Mouse (Mus musculus) forebrain, embryonic 13.5 days (tissue): Measurements from ENCODE around the gene Rtn3. TPM values are rescaled to one million over a fixed set of nuclear protein-coding genes. Genes with fewer than 3 reads are reported as not detected.
"Not testable (repeated sequence)": the region's sequence is repeated elsewhere in the genome, so short reads cannot be mapped to it uniquely, and the experiment has no call there.

ENCODE experiments used
- ATAC-seq: fragments of 200-750 bp; cut with Nextera tagmentation; 2 replicates; pipeline ENCODE4 v1.8.0; 2017
- H3K27ac ChIP-seq: fragments of 300-500 bp; sonication (generic); 2 replicates; pipeline ENCODE4 v1.5.1; 2015; ENCODE audit warnings: inconsistent platforms, mild to moderate bottlenecking, moderate library complexity
- H3K27me3 ChIP-seq: fragments of 300-500 bp; sonication (generic); 2 replicates; pipeline ENCODE4 v1.6.1; 2015; ENCODE audit warnings: mild to moderate bottlenecking, inconsistent platforms
- H3K36me3 ChIP-seq: fragments of 300-500 bp; sonication (generic); 2 replicates; pipeline ENCODE4 v1.6.1; 2015; ENCODE audit warnings: mild to moderate bottlenecking, inconsistent platforms; ENCODE audit not compliant: poor library complexity, severe bottlenecking
- H3K4me1 ChIP-seq: fragments of 300-500 bp; sonication (generic); 2 replicates; pipeline ENCODE4 v1.6.1; 2015; ENCODE audit warnings: inconsistent platforms
- H3K4me2 ChIP-seq: fragments of 300-500 bp; sonication (generic); 2 replicates; pipeline ENCODE4 v1.6.1; 2015; ENCODE audit warnings: inconsistent platforms, mild to moderate bottlenecking, moderate library complexity
- H3K4me3 ChIP-seq: fragments of 300-500 bp; sonication (generic); 2 replicates; pipeline ENCODE4 v1.5.1; 2015; ENCODE audit warnings: mild to moderate bottlenecking, inconsistent platforms
- H3K9ac ChIP-seq: fragments of 300-500 bp; sonication (generic); 2 replicates; pipeline ENCODE4 v1.6.1; 2015; ENCODE audit warnings: mild to moderate bottlenecking, inconsistent platforms
- H3K9me3 ChIP-seq: fragments of 300-500 bp; sonication (generic); replicated peaks from 2 replicates; pipeline ENCODE4 v1.6.1; 2016; ENCODE audit warnings: inconsistent platforms
- WGBS: fragments of 180-500 bp; shearing (Covaris S2); methylation state at CpG from one replicate; pipeline ENCODE4 v1.1.7; 2015; 5-methylcytosine and 5-hydroxymethylcytosine counted together
- polyA plus RNA-seq: library from polyadenylated mRNA; unstranded; fragments of >200 nt; fragmentation: Nextera tagmentation; extraction: Ambion mirVana; gene quantifications from 2 replicates; pipeline ENCODE4 v1.2.1, GENCODE M21; 2015

Gene Rtn3
- polyA plus RNA-seq, 1 experiment from 2014 or later = 395 TPM

DNA sequence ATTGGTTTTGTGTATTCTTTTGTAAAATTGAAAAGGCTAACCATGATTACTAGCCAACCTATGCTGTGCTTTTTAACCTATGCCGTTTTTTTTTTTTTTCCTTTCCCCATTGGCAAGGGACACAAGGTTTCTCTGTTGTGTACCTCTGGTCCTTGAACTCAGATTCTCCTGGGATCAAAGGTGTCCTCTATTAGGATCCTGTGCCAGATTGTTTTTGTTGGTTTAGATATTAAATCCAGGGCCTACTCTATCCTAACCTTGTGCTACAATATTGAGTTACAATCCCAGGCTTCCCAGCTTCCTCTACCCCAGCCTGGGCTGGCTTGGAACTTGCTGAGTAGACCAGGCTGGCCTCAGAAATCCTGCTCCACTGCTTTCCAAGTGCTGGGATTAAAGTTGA lies 17.6 kb upstream of the Rtn3 start:
- no peak overlapping the region for H3K4me3 ChIP-seq
- H3K9me3 ChIP-seq = no peaks in the 10 kb centered on the region
- no peak overlapping the region for H3K27ac ChIP-seq
- peaks cover 2% of the 10 kb centered on the region for H3K4me1 ChIP-seq
- no peak overlapping the region for H3K4me2 ChIP-seq
- no peak overlapping the region for H3K9ac ChIP-seq
- H3K36me3 ChIP-seq = no peaks in the 10 kb centered on the region
- no peaks in the 10 kb centered on the region for H3K27me3 ChIP-seq
- WGBS = 90% methylated on average over 1 of the region's 1 CpGs
- ATAC-seq = no peak

DNA sequence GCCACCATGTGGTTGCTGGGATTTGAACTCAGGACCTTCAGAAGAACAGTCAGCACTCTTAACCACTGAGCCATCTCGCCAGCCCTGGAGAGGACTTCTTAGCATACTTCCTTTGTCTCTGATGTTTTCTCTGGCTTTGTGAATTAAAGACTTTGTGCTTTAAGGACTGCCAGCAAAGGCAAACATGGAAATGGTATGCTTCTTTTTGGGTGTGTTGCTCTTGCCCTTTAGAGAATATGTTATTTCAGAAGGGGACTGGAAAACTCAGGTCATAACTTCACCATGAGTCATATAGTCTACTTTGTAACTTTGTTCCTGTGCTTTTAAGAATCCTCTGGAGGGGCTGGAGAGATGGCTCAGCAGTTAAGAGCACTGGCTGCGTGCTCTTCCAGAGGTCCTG lies 15.7 kb upstream of the Rtn3 start:
- no peak for ATAC-seq
- Histone ChIP-seq H3K9me3 (no peaks in the 10 kb centered on the region), H3K4me1 (peaks cover 6% of the 10 kb centered on the region), H3K9ac (no peak overlapping the region), H3K4me3 (no peak overlapping the region), H3K36me3 (no peaks in the 10 kb centered on the region), H3K4me2 (no peak overlapping the region), H3K27ac (no peak overlapping the region), H3K27me3 (no peaks in the 10 kb centered on the region)
- WGBS = 93% methylated on average over 2 of the region's 2 CpGs

GRCm38 (mm10) chr19:7496070-7496469 lies 13.0 kb upstream of the Rtn3 start:
- H3K27me3 ChIP-seq, H3K36me3 ChIP-seq, H3K4me1 ChIP-seq, H3K27ac ChIP-seq, ATAC-seq, H3K9me3 ChIP-seq, H3K9ac ChIP-seq: not testable (repeated sequence)
- H3K4me2 ChIP-seq = peak overlapping the region; percentile 63
- H3K4me3 ChIP-seq = peak overlapping the region; percentile 62; the same call in 1 of the 2 replicates
- 63% methylated on average over 1 of the region's 1 CpGs for WGBS

DNA sequence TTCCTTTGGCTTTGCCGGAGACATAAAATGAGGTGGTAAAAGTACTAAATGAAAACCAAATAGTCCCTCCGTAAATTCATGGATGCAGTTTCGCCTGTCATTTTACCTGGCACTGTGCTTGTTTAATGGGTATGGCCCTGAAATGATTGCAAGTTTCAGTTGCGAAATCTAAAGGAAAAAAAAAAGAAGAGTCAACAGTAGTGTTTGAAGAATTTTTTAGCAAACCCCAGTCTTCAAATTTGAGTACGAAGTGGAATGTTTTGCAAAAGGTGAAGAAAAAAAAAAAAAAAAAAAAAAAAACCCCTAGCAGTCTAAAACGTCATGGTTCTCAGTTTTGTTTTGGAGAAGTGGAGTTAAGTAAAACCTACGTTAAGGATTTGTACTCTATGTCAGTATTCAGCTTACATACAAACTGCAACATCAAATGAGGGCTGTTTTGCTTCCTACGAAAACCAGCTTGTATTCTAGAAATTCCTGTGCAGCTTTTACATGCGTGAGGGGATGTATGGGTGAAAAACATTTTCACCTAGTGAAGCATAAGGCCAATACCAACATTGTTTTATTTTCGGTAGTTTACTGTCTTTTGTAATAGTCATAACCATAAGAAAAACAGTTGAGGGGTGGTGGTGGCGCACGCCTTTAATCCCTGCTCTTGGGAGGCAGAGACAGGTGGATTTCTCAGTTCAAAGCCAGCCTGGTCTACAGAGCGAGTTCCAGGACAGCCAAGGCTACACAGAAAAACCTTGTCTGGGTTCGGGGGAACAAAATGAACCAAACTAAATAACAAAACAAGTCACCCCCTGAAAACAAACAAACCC lies 12.3 kb upstream of the Rtn3 start:
- H3K9me3 ChIP-seq = no peaks in the 10 kb centered on the region
- ATAC-seq = no peak
- peak overlapping the region; percentile 63 for H3K4me2 ChIP-seq
- H3K36me3 ChIP-seq = no peaks in the 10 kb centered on the region
- peaks cover 6% of the 10 kb centered on the region for H3K4me1 ChIP-seq
- no peaks in the 10 kb centered on the region for H3K27me3 ChIP-seq
- no peak overlapping the region for H3K27ac ChIP-seq
- peak overlapping the region; percentile 62 for H3K4me3 ChIP-seq
- H3K9ac ChIP-seq = peak overlapping the region; percentile 84
- WGBS = 49% methylated on average over 14 of the region's 14 CpGs

- under 1% methylated on average over 83 of the region's 84 CpGs for WGBS
- H3K4me2 ChIP-seq = peak overlapping the region; percentile 63
These were observed 11.3 kb upstream of the Rtn3 start for GRCm38 (mm10) chr19:7494187-7495015.

DNA sequence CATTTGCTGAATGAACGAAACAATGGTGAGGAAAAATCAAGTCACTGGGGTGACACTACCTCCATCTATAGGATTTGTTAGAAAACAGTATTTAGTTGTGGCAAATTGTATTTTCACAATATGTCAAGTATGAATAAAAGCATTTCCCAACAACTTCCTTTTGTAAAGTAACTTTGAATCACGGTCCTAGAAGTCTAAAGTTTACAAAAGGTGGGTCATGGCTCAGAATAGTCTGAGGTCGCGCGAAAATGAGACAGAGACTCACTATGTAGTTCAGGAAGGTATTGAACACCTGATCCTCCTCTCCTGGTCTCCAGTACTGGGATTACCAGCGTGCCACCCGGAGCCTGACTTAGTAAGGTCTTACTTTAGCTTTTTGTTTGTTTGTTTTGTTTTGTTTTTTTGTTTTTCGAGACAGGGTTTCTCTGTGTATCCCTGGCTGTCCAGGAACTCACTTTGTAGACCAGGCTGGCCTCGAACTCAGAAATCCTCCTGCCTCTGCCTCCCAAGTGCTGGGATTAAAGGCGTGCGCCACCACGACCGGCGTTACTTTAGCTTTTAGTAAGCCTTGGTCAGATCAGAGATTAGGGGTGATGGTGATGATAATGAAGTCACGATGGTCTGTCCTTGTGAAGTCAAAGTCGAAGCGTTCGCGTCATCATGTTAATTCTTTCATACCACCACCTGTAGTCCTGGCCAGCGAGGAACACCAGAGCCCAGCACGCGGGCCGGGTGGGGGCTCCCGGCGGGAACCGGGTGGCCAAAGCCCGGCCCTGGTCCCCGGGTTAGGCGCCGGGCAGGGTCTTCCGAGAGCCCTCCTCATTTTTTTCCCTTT lies 10.5 kb upstream of the Rtn3 start, which contains the start of gene Atl3:
Atl3 (plus strand) TSS at position 689 of the 835 bp plus-strand sequence.
- Histone ChIP-seq H3K4me1 (peaks cover 6% of the 10 kb centered on the region), H3K9ac (peak within 1 kb of the TSS; percentile 84), H3K4me3 (peak within 1 kb of the TSS; percentile 62), H3K9me3 (no peaks in the 10 kb centered on the region), H3K27me3 (no peaks in the 10 kb centered on the region), H3K27ac (peak within 1 kb of the TSS; percentile 95), H3K36me3 (no peaks in the 10 kb centered on the region), H3K4me2 (peak within 1 kb of the TSS; percentile 63)
- WGBS = 32% methylated on average over 31 of the region's 31 CpGs
- ATAC-seq = no peak

More at GRCm38 (mm10) chr19:7494187-7495015, 11.3 kb upstream of the Rtn3 start:
- ATAC-seq = peak; percentile 97
- H3K4me1 ChIP-seq = peaks cover 6% of the 10 kb centered on the region
- H3K9me3 ChIP-seq = no peaks in the 10 kb centered on the region
- H3K4me3 ChIP-seq = peak overlapping the region; percentile 62
- H3K9ac ChIP-seq = peak overlapping the region; percentile 84
- H3K36me3 ChIP-seq = no peaks in the 10 kb centered on the region
- no peaks in the 10 kb centered on the region for H3K27me3 ChIP-seq
- H3K27ac ChIP-seq = peak overlapping the region; percentile 95

GRCm38 (mm10) chr19:7492682-7493081 lies 9.6 kb upstream of the Rtn3 start:
- no peaks in the 10 kb centered on the region for H3K36me3 ChIP-seq
- H3K27me3 ChIP-seq = no peaks in the 10 kb centered on the region
- H3K27ac ChIP-seq = no peak overlapping the region
- no peak overlapping the region for H3K9ac ChIP-seq
- H3K4me2 ChIP-seq = no peak overlapping the region
- H3K9me3 ChIP-seq = no peaks in the 10 kb centered on the region
- H3K4me1 ChIP-seq = peaks cover 6% of the 10 kb centered on the region
- ATAC-seq = no peak
- H3K4me3 ChIP-seq = no peak overlapping the region
- 90% methylated on average over 2 of the region's 2 CpGs for WGBS

- H3K27ac ChIP-seq = no peak overlapping the region
- no peak overlapping the region for H3K9ac ChIP-seq
- peaks cover 6% of the 10 kb centered on the region for H3K4me1 ChIP-seq
- no peaks in the 10 kb centered on the region for H3K27me3 ChIP-seq
- no peak for ATAC-seq
- no peaks in the 10 kb centered on the region for H3K9me3 ChIP-seq
- no peaks in the 10 kb centered on the region for H3K36me3 ChIP-seq
- no peak overlapping the region for H3K4me3 ChIP-seq
- H3K4me2 ChIP-seq = no peak overlapping the region
- WGBS = 90% methylated on average over 6 of the region's 6 CpGs
These were observed 8.9 kb upstream of the Rtn3 start for GRCm38 (mm10) chr19:7491960-7492359.

- H3K27me3 ChIP-seq = no peaks in the 10 kb centered on the region
- no peak overlapping the region for H3K9ac ChIP-seq
- H3K36me3 ChIP-seq = no peaks in the 10 kb centered on the region
- peaks cover 9% of the 10 kb centered on the region for H3K4me1 ChIP-seq
- H3K9me3 ChIP-seq = no peaks in the 10 kb centered on the region
- no peak overlapping the region for H3K4me2 ChIP-seq
- H3K27ac ChIP-seq = no peak overlapping the region
- 85% methylated on average over 8 of the region's 8 CpGs for whole genome bisulfite sequencing
- no peak overlapping the region for H3K4me3 ChIP-seq
- ATAC-seq = no peak
These were observed 4.6 kb upstream of the Rtn3 start for GRCm38 (mm10) chr19:7487680-7488079.

- Histone ChIP-seq H3K27ac (peak overlapping the region; percentile 100), H3K27me3 (no peaks in the 10 kb centered on the region), H3K4me1 (peaks cover 32% of the 10 kb centered on the region), H3K36me3 (no peaks in the 10 kb centered on the region), H3K9me3 (no peaks in the 10 kb centered on the region), H3K9ac (peak overlapping the region; percentile 40), H3K4me2 (peak overlapping the region; percentile 79), H3K4me3 (peak overlapping the region; percentile 92; the same call in 1 of the 2 replicates)
- ATAC-seq = no peak
- WGBS = 60% methylated on average over 5 of the region's 5 CpGs
These were observed 995 bp upstream of the Rtn3 start for GRCm38 (mm10) chr19:7484076-7484475.

DNA sequence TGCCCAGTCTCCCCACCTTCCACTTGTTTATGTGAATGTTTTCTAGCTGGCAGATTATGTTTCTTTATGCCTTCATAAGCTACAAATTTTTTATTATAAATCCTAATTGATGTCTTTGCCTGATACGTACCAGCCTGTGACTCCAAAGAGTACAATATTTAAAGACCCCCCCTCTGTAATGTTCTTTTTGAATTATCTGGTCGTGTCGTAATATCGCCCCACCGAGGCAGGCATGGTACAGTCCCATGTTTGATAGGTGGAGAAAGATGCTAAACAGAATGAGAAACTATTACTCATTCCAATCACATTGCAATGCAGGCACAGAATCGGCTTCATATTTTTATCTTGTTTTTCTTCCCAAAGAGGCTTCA lies 416 bp upstream of the Rtn3 start:
- Histone ChIP-seq H3K27ac (peak overlapping the region; percentile 100), H3K27me3 (no peaks in the 10 kb centered on the region), H3K9me3 (no peaks in the 10 kb centered on the region), H3K36me3 (no peaks in the 10 kb centered on the region), H3K4me1 (peaks cover 35% of the 10 kb centered on the region), H3K9ac (peak overlapping the region; percentile 40), H3K4me3 (peak overlapping the region; percentile 92), H3K4me2 (peak overlapping the region; percentile 79)
- ATAC-seq = peak; percentile 72
- WGBS = 2% methylated on average over 6 of the region's 6 CpGs
